Mouse (Mus musculus) E14TG2a.4 (cell line): ENCODE measurements around the gene Tmem184a.

ENCODE experiments used
- H3K27me3 ChIP-seq: 2 replicates; pipeline ENCODE4 v1.6.1; 2014; ENCODE audit warnings: low read length, control low read depth; ENCODE audit not compliant: insufficient read depth
- H3K36me3 ChIP-seq: 2 replicates; pipeline ENCODE4 v1.6.1; 2014; ENCODE audit warnings: low read length, control low read depth; ENCODE audit not compliant: insufficient read depth
- H3K4me1 ChIP-seq: replicated peaks from 2 replicates; pipeline ENCODE4 v1.6.1; 2014; ENCODE audit warnings: low read depth, low read length, control low read depth
- H3K4me3 ChIP-seq: replicated peaks from 2 replicates; pipeline ENCODE4 v1.5.1; 2014; ENCODE audit warnings: mild to moderate bottlenecking, low read length
- H3K9me3 ChIP-seq: 2 replicates; pipeline ENCODE4 v1.6.1; 2014; ENCODE audit warnings: low read length, control low read depth
- CTCF ChIP-seq: conservative IDR thresholded peaks from 2 replicates; pipeline ENCODE4 v1.5.1; 2014; ENCODE audit warnings: low read length
- NANOG ChIP-seq: IDR thresholded peaks from 2 replicates; pipeline ENCODE4 v1.6.1; 2014; ENCODE audit warnings: borderline replicate concordance, low read length, mixed read lengths
- POU5F1 ChIP-seq: IDR thresholded peaks from 2 replicates; pipeline ENCODE4 v1.6.1; 2014; ENCODE audit warnings: low read length, borderline replicate concordance

The Tmem184a gene

GRCm38 (mm10) chr5:139798168-139798900 is 21.4 kb downstream of the Tmem184a start:
- Histone ChIP-seq H3K27me3 (no peaks in the 10 kb centered on the region), H3K36me3 (peaks cover 30% of the 10 kb centered on the region), H3K4me3 (no peak overlapping the region; the same call in 1 of the 2 replicates), H3K9me3 (no peaks in the 10 kb centered on the region), H3K4me1 (peaks cover 69% of the 10 kb centered on the region)
- TF ChIP-seq CTCF (no peak), NANOG (no peak), POU5F1 (no peak)

DNA sequence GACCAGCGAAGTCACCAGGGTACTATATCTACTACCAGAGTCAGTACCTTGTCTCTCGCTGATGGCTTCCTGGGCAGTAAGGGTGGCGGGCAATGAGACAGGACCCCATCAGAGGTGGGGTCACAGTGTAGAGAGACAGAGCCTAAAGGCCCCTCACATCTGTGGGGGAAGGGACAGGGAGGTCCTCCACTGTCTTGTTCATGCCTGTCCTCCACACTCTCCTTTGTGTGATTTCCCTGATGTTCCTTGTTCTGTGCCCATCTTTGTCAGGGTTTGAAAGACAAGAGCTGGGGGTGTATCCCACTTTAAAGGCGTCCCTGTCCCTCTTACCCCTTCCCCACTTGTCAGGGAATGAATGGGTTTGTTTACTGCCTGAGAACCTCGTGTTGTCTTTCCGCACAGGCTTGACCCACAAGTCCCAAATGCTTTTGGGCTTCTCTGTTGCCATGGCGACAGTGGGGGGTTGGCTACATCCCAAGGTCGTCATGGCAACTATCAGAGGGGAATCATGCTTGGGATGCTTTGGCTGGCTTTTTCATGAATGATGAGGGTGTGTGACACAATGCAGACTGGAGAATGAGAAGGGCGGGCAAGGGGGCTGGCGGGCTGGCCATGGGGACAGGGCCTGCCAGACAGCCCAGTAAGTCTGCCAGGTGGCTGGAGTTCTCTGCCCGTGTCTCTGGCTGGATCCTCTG is 22.1 kb downstream of the Tmem184a start:
- TF ChIP-seq POU5F1 (no peak), CTCF (no peak), NANOG (no peak)
- H3K36me3 ChIP-seq = peaks cover 30% of the 10 kb centered on the region
- H3K9me3 ChIP-seq = no peaks in the 10 kb centered on the region
- H3K4me3 ChIP-seq = no peak overlapping the region; the same call in 1 of the 2 replicates
- peaks cover 7% of the 10 kb centered on the region for H3K27me3 ChIP-seq
- peaks cover 69% of the 10 kb centered on the region for H3K4me1 ChIP-seq

- Histone ChIP-seq H3K9me3 (no peaks in the 10 kb centered on the region), H3K27me3 (peaks cover 14% of the 10 kb centered on the region), H3K36me3 (peaks cover 29% of the 10 kb centered on the region), H3K4me3 (no peak overlapping the region), H3K4me1 (peaks cover 74% of the 10 kb centered on the region)
- TF ChIP-seq CTCF = no peak
- no peak for TF ChIP-seq NANOG
- TF ChIP-seq POU5F1 = no peak
These were observed 22.8 kb downstream of the Tmem184a start for GRCm38 (mm10) chr5:139796900-139797299.

- Histone ChIP-seq H3K27me3 (peaks cover 19% of the 10 kb centered on the region), H3K9me3 (peaks cover under 1% of the 10 kb centered on the region), H3K36me3 (peaks cover 22% of the 10 kb centered on the region), H3K4me1 (peaks cover 76% of the 10 kb centered on the region), H3K4me3 (no peak overlapping the region)
- TF ChIP-seq NANOG (no peak), CTCF (no peak), POU5F1 (no peak)
These were observed 23.6 kb downstream of the Tmem184a start for GRCm38 (mm10) chr5:139796001-139796620.

GRCm38 (mm10) chr5:139794938-139795337 is 24.8 kb downstream of the Tmem184a start:
- Histone ChIP-seq H3K4me3 (no peak overlapping the region), H3K4me1 (peaks cover 64% of the 10 kb centered on the region), H3K9me3 (peaks cover 6% of the 10 kb centered on the region), H3K27me3 (peaks cover 19% of the 10 kb centered on the region), H3K36me3 (peaks cover 10% of the 10 kb centered on the region)
- TF ChIP-seq POU5F1 (no peak), CTCF (no peak), NANOG (no peak)

GRCm38 (mm10) chr5:139794137-139794536 is 25.6 kb downstream of the Tmem184a start:
- Histone ChIP-seq H3K4me3 (no peak overlapping the region), H3K9me3 (peaks cover 6% of the 10 kb centered on the region), H3K4me1 (peaks cover 58% of the 10 kb centered on the region), H3K27me3 (peaks cover 19% of the 10 kb centered on the region), H3K36me3 (0 out of 2 replicates have a peak, but pooled peaks cover 4% of the 10 kb centered on the region)
- no peak for TF ChIP-seq NANOG
- TF ChIP-seq CTCF = no peak
- no peak for TF ChIP-seq POU5F1

- peaks cover 19% of the 10 kb centered on the region for H3K27me3 ChIP-seq
- H3K4me3 ChIP-seq = no peak overlapping the region
- H3K4me1 ChIP-seq = peaks cover 58% of the 10 kb centered on the region
- peaks cover 6% of the 10 kb centered on the region for H3K9me3 ChIP-seq
- TF ChIP-seq POU5F1 (no peak), NANOG (no peak), CTCF (no peak)
- 0 out of 2 replicates have a peak, but pooled peaks cover 4% of the 10 kb centered on the region for H3K36me3 ChIP-seq
These were observed 26.2 kb downstream of the Tmem184a start for GRCm38 (mm10) chr5:139793338-139794089.
